Mouse (Mus musculus): ENCODE results near the gene Pbrm1.

- TF ChIP-seq CTCF (IDR thresholded peaks at IDR 0.05; ENCODE audit: insufficient read depth, low read length) (0 out of 2 replicates have a peak, but pooled peaks have one; percentile 22), POLR2A (IDR thresholded peaks at IDR 0.05; ENCODE audit: borderline replicate concordance, extremely low read depth, low read depth, low read length) (no peak)
These were observed 43.3 kb downstream of the Pbrm1 start for GRCm38 (mm10) chr14:31062277-31062676.

Measured in lung, adult 2 months (tissue).